Comparison of ENCODE assay signal across 10 mouse cellular contexts in the genomic region with DNA sequence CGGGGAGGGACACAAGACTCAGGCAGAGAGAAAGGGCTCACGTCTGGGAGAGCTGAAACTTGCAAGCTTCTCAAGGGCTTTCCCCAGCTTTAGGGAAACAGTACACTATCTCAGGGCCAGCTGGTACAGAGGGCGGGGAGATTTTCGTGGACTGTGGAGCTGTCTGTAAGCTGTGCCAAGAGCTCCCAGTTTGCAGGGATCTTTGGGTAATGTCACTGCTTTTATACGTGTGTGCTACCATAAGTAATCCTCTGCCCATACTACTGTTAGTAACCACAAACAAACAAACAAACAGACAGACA.
DNase-seq lines count a peak whose midpoint lies in the region; ATAC-seq and TF ChIP-seq lines count a peak whose summit lies in the region.
"Had no signal": no experiment of that assay in that cellular context is flagged by ENCODE, and none has a peak within 500 bp of the region (broad histone marks: within the 10 kb centered on the region; RNA-seq: fewer than 3 reads in every experiment).

No protein-coding gene starts in this region.

- no peak overlapping the region for H3K4me2 ChIP-seq in lung, postnatal 0 days (replicated peaks; ENCODE audit: low read depth, low read length)
- no peak overlapping the region for H3K4me2 ChIP-seq in heart, embryonic 11.5 days

- WGBS in lung, postnatal 0 days: 27% methylated on average over 5 of the region's 5 CpGs
- 37% methylated on average over 5 of the region's 5 CpGs for WGBS in heart, embryonic 11.5 days (ENCODE audit: insufficient replicate concordance)

- peak; percentile 48 to 51 for DNase-seq in cerebellum, postnatal 14 days
- DNase-seq in cerebellum, adult 11 months: no peak
- peak; percentile 44 for DNase-seq in lung, postnatal 0 days (ENCODE audit: low spot score)
- no peak for DNase-seq in lung, adult 18-20 months
- DNase-seq in lung, postnatal 14 days: peak; percentile 11
- DNase-seq in spleen, postnatal 36 days (ENCODE audit: low spot score in 2 of 2): no peak
- no peak for DNase-seq in gastrocnemius, postnatal 36 days
- DNase-seq: embryo, embryonic 11 days had no signal

- H3K36me3 ChIP-seq in lung, postnatal 0 days (ENCODE audit: insufficient read depth, low read length): no peaks in the 10 kb centered on the region
- no peaks in the 10 kb centered on the region for H3K36me3 ChIP-seq in heart, embryonic 11.5 days (ENCODE audit: control insufficient read depth, insufficient read depth, low read length)

- intact Hi-C loops in gastrocnemius, postnatal 36 days (cut with DNase I): no loop called here

- TF ChIP-seq EP300 in lung, postnatal 0 days (IDR thresholded peaks at IDR 0.05): no peak

- ATAC-seq in lung, postnatal 0 days: no peak
- no peak for ATAC-seq in heart, embryonic 11.5 days (replicated peaks; ENCODE audit: insufficient number of reproducible peaks, low FRiP score, low TSS enrichment)
- ATAC-seq: midbrain, embryonic 16.5 days had no signal

- no peak overlapping the region for H3K4me3 ChIP-seq in lung, postnatal 0 days (ENCODE audit: low read depth, low read length)
- no peak overlapping the region for H3K4me3 ChIP-seq in heart, embryonic 11.5 days (ENCODE audit: low read depth, low read length)

- TF ChIP-seq CTCF in lung, postnatal 0 days (IDR thresholded peaks at IDR 0.05): no peak

- no peak overlapping the region for H3K27ac ChIP-seq in lung, postnatal 0 days (ENCODE audit: low read length)
- peak overlapping the region; percentile 8; the same call in 1 of the 2 replicates for H3K27ac ChIP-seq in heart, embryonic 11.5 days (ENCODE audit: low read depth, low read length)

- no peaks in the 10 kb centered on the region for H3K9me3 ChIP-seq in lung, postnatal 0 days (ENCODE audit: low read length)
- no peaks in the 10 kb centered on the region for H3K9me3 ChIP-seq in heart, embryonic 11.5 days (replicated peaks; ENCODE audit: control insufficient read depth, low read length)

- no peaks in the 10 kb centered on the region for H3K27me3 ChIP-seq in lung, postnatal 0 days (replicated peaks; ENCODE audit: insufficient read depth, low read length)
- peaks cover 9% of the 10 kb centered on the region; the same call in 1 of the 2 replicates for H3K27me3 ChIP-seq in heart, embryonic 11.5 days (ENCODE audit: control insufficient read depth, insufficient read depth, low read length)

- no peaks in the 10 kb centered on the region for H3K4me1 ChIP-seq in lung, postnatal 0 days (ENCODE audit: insufficient read depth, low read depth, low read length)
- H3K4me1 ChIP-seq in heart, embryonic 11.5 days (ENCODE audit: control insufficient read depth, insufficient read depth, low read length): peaks cover 20% of the 10 kb centered on the region

- no peak overlapping the region for H3K9ac ChIP-seq in lung, postnatal 0 days (replicated peaks; ENCODE audit: low read depth)
- no peak overlapping the region for H3K9ac ChIP-seq in heart, embryonic 11.5 days (ENCODE audit: low read depth, low read length)

Comparison
In these comparisons a context has a peak if more than half of its experiments do, and no peak if none do; other contexts are left out.
1. DNase-seq: peak in cerebellum, postnatal 14 days (2 of 2), lung, postnatal 0 days (single experiment) and lung, postnatal 14 days (single experiment); none in cerebellum, adult 11 months (single experiment), lung, adult 18-20 months (0 of 2), spleen, postnatal 36 days (0 of 2) and gastrocnemius, postnatal 36 days (0 of 2).